Comparison of ENCODE assay signal across 8 mouse cellular contexts in the genomic region with DNA sequence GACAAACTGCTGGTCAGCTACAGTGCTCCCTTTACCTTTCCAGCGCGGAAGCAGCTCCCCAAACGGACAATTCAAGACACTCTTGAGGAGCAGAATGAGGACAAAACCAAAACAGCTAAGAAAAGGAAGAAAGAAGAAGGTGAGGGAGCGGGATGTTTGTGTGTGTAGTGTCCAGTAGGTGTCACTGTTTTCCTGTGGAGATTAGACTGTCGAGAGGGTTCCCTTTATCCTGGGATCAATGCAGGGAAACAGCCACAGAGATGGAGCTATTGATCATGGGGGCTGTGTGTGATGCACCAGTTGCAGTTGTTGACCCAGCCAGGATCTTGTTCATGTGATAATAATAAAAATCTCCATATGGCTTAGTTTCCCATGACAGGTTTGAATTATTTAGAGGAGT. TPM values are rescaled to one million over a fixed set of nuclear protein-coding genes. Genes with fewer than 3 reads are reported as not detected.
DNase-seq lines count a peak whose midpoint lies in the region; ATAC-seq and TF ChIP-seq lines count a peak whose summit lies in the region.

No protein-coding gene starts in this region.

- H3K4me1 ChIP-seq in heart, adult 2 months (ENCODE audit: control insufficient read depth, insufficient read depth, low read length): no peaks in the 10 kb centered on the region
- H3K4me1 ChIP-seq in hindbrain, postnatal 0 days (ENCODE audit: insufficient read depth, low read length): no peaks in the 10 kb centered on the region
- no peaks in the 10 kb centered on the region for H3K4me1 ChIP-seq in midbrain, embryonic 15.5 days
- H3K4me1 ChIP-seq in heart, embryonic 12.5 days (replicated peaks): no peaks in the 10 kb centered on the region

- H3K4me2 ChIP-seq in hindbrain, postnatal 0 days (ENCODE audit: low read depth, low read length): no peak overlapping the region
- H3K4me2 ChIP-seq in midbrain, embryonic 15.5 days: no peak overlapping the region
- H3K4me2 ChIP-seq in heart, embryonic 12.5 days: no peak overlapping the region

- DNase-seq in heart, adult 2 months: no peak
- DNase-seq in heart, postnatal 14 days: no peak
- peak; percentile 59 for DNase-seq in 416B (ENCODE audit: low read depth)
- peak; percentile 62 for DNase-seq in hindbrain, postnatal 0 days (ENCODE audit: low spot score)
- DNase-seq in urinary bladder, adult 18-20 months (ENCODE audit: low spot score in 2 of 2): no peak

- intact Hi-C loops in heart, adult 2 months (cut with DNase I): loop anchor here (10.0 kb wide), 1 partner anchor 814 kb away; the partner anchor contains the start of gene Zfp606
- intact Hi-C loops in heart, postnatal 14 days (cut with DNase I): loop anchor here (5.0 to 10.0 kb wide), 3 partner anchors 224 to 1029 kb away; no protein-coding TSS in a partner anchor

- no peak overlapping the region for H3K4me3 ChIP-seq in heart, adult 2 months
- H3K4me3 ChIP-seq in hindbrain, postnatal 0 days (ENCODE audit: low read length): no peak overlapping the region
- H3K4me3 ChIP-seq in midbrain, embryonic 15.5 days: no peak overlapping the region
- no peak overlapping the region for H3K4me3 ChIP-seq in heart, embryonic 12.5 days

- H3K9me3 ChIP-seq in hindbrain, postnatal 0 days (ENCODE audit: low read length): no peaks in the 10 kb centered on the region
- no peaks in the 10 kb centered on the region for H3K9me3 ChIP-seq in midbrain, embryonic 15.5 days
- no peaks in the 10 kb centered on the region for H3K9me3 ChIP-seq in heart, embryonic 12.5 days (replicated peaks)

- TF ChIP-seq EP300 in heart, adult 2 months (IDR thresholded peaks at IDR 0.05; ENCODE audit: insufficient read depth, low read depth, low read length): no peak

- peak; percentile 72 for TF ChIP-seq CTCF in heart, adult 2 months (IDR thresholded peaks at IDR 0.05)
- TF ChIP-seq CTCF in hindbrain, postnatal 0 days (IDR thresholded peaks at IDR 0.05; ENCODE audit: low read depth): peak; percentile 81

- H3K27me3 ChIP-seq in heart, adult 2 months (ENCODE audit: control insufficient read depth, insufficient read depth, low read length): no peaks in the 10 kb centered on the region
- no peaks in the 10 kb centered on the region for H3K27me3 ChIP-seq in hindbrain, postnatal 0 days (ENCODE audit: insufficient read depth, low read length)
- H3K27me3 ChIP-seq in midbrain, embryonic 15.5 days (replicated peaks): no peaks in the 10 kb centered on the region
- H3K27me3 ChIP-seq in heart, embryonic 12.5 days (replicated peaks): no peaks in the 10 kb centered on the region

- H3K27ac ChIP-seq in heart, adult 2 months: no peak overlapping the region
- no peak overlapping the region for H3K27ac ChIP-seq in hindbrain, postnatal 0 days
- no peak overlapping the region for H3K27ac ChIP-seq in midbrain, embryonic 15.5 days
- H3K27ac ChIP-seq in heart, embryonic 12.5 days (ENCODE audit: poor library complexity, severe bottlenecking): no peak overlapping the region

- WGBS in heart, adult 2 months: 47% methylated on average over 5 of the region's 5 CpGs
- 43% methylated on average over 5 of the region's 5 CpGs for WGBS in hindbrain, postnatal 0 days
- WGBS in midbrain, embryonic 15.5 days: 56% methylated on average over 5 of the region's 5 CpGs
- WGBS in heart, embryonic 12.5 days: 48% methylated on average over 5 of the region's 5 CpGs

- no peak overlapping the region for H3K9ac ChIP-seq in heart, adult 2 months (ENCODE audit: low read depth, low read length)
- H3K9ac ChIP-seq in hindbrain, postnatal 0 days (replicated peaks; ENCODE audit: low read length): no peak overlapping the region
- H3K9ac ChIP-seq in midbrain, embryonic 15.5 days: no peak overlapping the region
- H3K9ac ChIP-seq in heart, embryonic 12.5 days: no peak overlapping the region

- no peaks in the 10 kb centered on the region for H3K36me3 ChIP-seq in heart, adult 2 months (ENCODE audit: control insufficient read depth, insufficient read depth, low read length)
- H3K36me3 ChIP-seq in hindbrain, postnatal 0 days (ENCODE audit: insufficient read depth, low read length): peaks cover 64% of the 10 kb centered on the region
- peaks cover 19% of the 10 kb centered on the region for H3K36me3 ChIP-seq in midbrain, embryonic 15.5 days (replicated peaks)
- H3K36me3 ChIP-seq in heart, embryonic 12.5 days: peaks cover 90% of the 10 kb centered on the region

- no peak for TF ChIP-seq POLR2A in heart, adult 2 months (IDR thresholded peaks at IDR 0.05; ENCODE audit: insufficient read depth, low read depth, low read length)

- H3K79me2 ChIP-seq in heart, adult 2 months (replicated peaks; ENCODE audit: control insufficient read depth, insufficient read depth, low read length): no peaks in the 10 kb centered on the region

- ATAC-seq in activated CD4-positive, CD25-positive, alpha-beta regulatory T cell, adult 4 months: peak; percentile 73
- ATAC-seq in hindbrain, postnatal 0 days: peak; percentile 63; the same call in 1 of the 2 replicates
- peak; percentile 78; the same call in 1 of the 2 replicates for ATAC-seq in midbrain, embryonic 15.5 days (replicated peaks)
- ATAC-seq in heart, embryonic 12.5 days (ENCODE audit: insufficient number of reproducible peaks, low FRiP score): no peak

RNA-seq across cellular contexts. Expression of gene Zswim9, which starts 10.1 kb away (rescaled TPM):
- 10 to 100 TPM in 1 of 2 experiments, 1 to 10 TPM in 1; 9.2 to 10.0 TPM for total RNA-seq in heart, adult 2 months (2021)
- polyA plus RNA-seq in heart, adult 2 months (2012; rRNA removed): 4.6 and 5.3 TPM in 2 replicates
- total RNA-seq in heart, postnatal 14 days (2021): 1 to 10 TPM; 5.9 to 6.4 TPM
- 1 to 10 TPM; 1.9 to 2.2 TPM for polyA plus RNA-seq in activated CD4-positive, CD25-positive, alpha-beta regulatory T cell, adult 4 months (2017; shearing (Covaris generic))
- total RNA-seq in hindbrain, postnatal 0 days (2014; rRNA removed): 7.2 and 7.9 TPM in 2 replicates
- polyA plus RNA-seq in hindbrain, postnatal 0 days (2015; fragmentation: Nextera tagmentation; extraction: Ambion mirVana): 7.3 and 8.6 TPM in 2 replicates
- polyA plus RNA-seq in midbrain, embryonic 15.5 days (2015; fragmentation: Nextera tagmentation; extraction: Ambion mirVana): 16.9 and 18.0 TPM in 2 replicates
- polyA plus RNA-seq in heart, embryonic 12.5 days (2016; fragmentation: Nextera tagmentation; extraction: Ambion mirVana): 8.3 and 8.5 TPM in 2 replicates

RNA-seq across cellular contexts. Expression of gene Lig1, which starts 11.5 kb away (rescaled TPM):
- total RNA-seq in heart, adult 2 months (2021): 1 to 10 TPM; 2.6 to 2.7 TPM
- 1.6 and 2.1 TPM in 2 replicates for polyA plus RNA-seq in heart, adult 2 months (2012; rRNA removed)
- total RNA-seq in heart, postnatal 14 days (2021): 1 to 10 TPM; 4.9 to 7.0 TPM
- polyA plus RNA-seq in activated CD4-positive, CD25-positive, alpha-beta regulatory T cell, adult 4 months (2017; shearing (Covaris generic)): 10 to 100 TPM; 39.0 to 50.7 TPM
- 11.9 TPM in 2 replicates for total RNA-seq in hindbrain, postnatal 0 days (2014; rRNA removed)
- polyA plus RNA-seq in hindbrain, postnatal 0 days (2015; fragmentation: Nextera tagmentation; extraction: Ambion mirVana): 41.7 and 45.4 TPM in 2 replicates
- polyA plus RNA-seq in midbrain, embryonic 15.5 days (2015; fragmentation: Nextera tagmentation; extraction: Ambion mirVana): 34.6 and 36.8 TPM in 2 replicates
- 67.8 and 72.2 TPM in 2 replicates for polyA plus RNA-seq in heart, embryonic 12.5 days (2016; fragmentation: Nextera tagmentation; extraction: Ambion mirVana)

RNA-seq across cellular contexts. Expression of gene Pla2g4c, which starts 35.8 kb away (rescaled TPM):
- total RNA-seq in heart, adult 2 months (2021): not detected
- 0.03 and 0.04 TPM in 2 replicates for polyA plus RNA-seq in heart, adult 2 months (2012; rRNA removed)
- total RNA-seq in heart, postnatal 14 days (2021): under 1 TPM in 1 of 2 experiments, not detected in 1; 0.10 TPM
- under 1 TPM; 0.41 to 0.61 TPM for polyA plus RNA-seq in activated CD4-positive, CD25-positive, alpha-beta regulatory T cell, adult 4 months (2017; shearing (Covaris generic))
- total RNA-seq in hindbrain, postnatal 0 days (2014; rRNA removed): 0.84 TPM in 1 of 2 replicates, not detected in the other
- 0.19 and 0.44 TPM in 2 replicates for polyA plus RNA-seq in hindbrain, postnatal 0 days (2015; fragmentation: Nextera tagmentation; extraction: Ambion mirVana)
- 1.0 and 1.3 TPM in 2 replicates for polyA plus RNA-seq in midbrain, embryonic 15.5 days (2015; fragmentation: Nextera tagmentation; extraction: Ambion mirVana)
- polyA plus RNA-seq in heart, embryonic 12.5 days (2016; fragmentation: Nextera tagmentation; extraction: Ambion mirVana): 0.58 and 0.72 TPM in 2 replicates

Comparison
In these comparisons a context has a peak if more than half of its experiments do, and no peak if none do; other contexts are left out.
1. RNA of gene Lig1, which starts 11.5 kb away (polyA plus RNA-seq): 67.8 to 72.2 TPM in heart, embryonic 12.5 days, 39.0 to 50.7 TPM in activated CD4-positive, CD25-positive, alpha-beta regulatory T cell, adult 4 months, 41.7 to 45.4 TPM in hindbrain, postnatal 0 days and 34.6 to 36.8 TPM in midbrain, embryonic 15.5 days; 1.6 to 2.1 TPM in heart, adult 2 months; every median in the first group is over 10 times any median in the second.
2. DNase-seq: peak in 416B (single experiment) and hindbrain, postnatal 0 days (single experiment); none in heart, adult 2 months (0 of 2), heart, postnatal 14 days (0 of 2) and urinary bladder, adult 18-20 months (0 of 2).